Mouse (Mus musculus) left cerebral cortex, adult 11 months (tissue): ENCODE results near the gene Ltf.

Experiments used
- DNase-seq: peaks from one replicate; pipeline ENCODE4 v3.0.0; 2022; ENCODE audit warnings: low spot score

Ltf gene

GRCm38 (mm10) chr9:111087960-111088359 lies 68.9 kb downstream of the Ltf start:
- no peak for DNase-seq

- no peak for DNase-seq
Measured at GRCm38 (mm10) chr9:111088886-111089285, 69.8 kb downstream of the Ltf start.
